Mouse (Mus musculus) G1E-ER4 (cell line): ENCODE data around the gene Mapre3. TPM values are rescaled to one million over a fixed set of nuclear protein-coding genes. Genes with fewer than 3 reads are reported as not detected.

Experiments
- GATA1 ChIP-seq: IDR thresholded peaks from one replicate; pipeline ENCODE4 v1.8.0; 2012; ENCODE audit warnings: low read length, inconsistent platforms
- polyA plus RNA-seq: library from polyadenylated mRNA; stranded (reverse); fragments of >175 nt; gene quantifications from 2 replicates; pipeline ENCODE4 v1.2.3, GENCODE M21; 2012

Gene Mapre3
- polyA plus RNA-seq, 1 experiment = not detected

- TF ChIP-seq GATA1 = no peak
Observed at GRCm38 (mm10) chr5:30863852-30864251, 49.4 kb downstream of the Mapre3 start.

GRCm38 (mm10) chr5:30864322-30864721, 49.9 kb downstream of the Mapre3 start:
- TF ChIP-seq GATA1 = no peak

- TF ChIP-seq GATA1 = no peak
Observed at GRCm38 (mm10) chr5:30866871-30867270, 52.4 kb downstream of the Mapre3 start.

GRCm38 (mm10) chr5:30867712-30868111, 53.3 kb downstream of the Mapre3 start, which contains the start of gene Tmem214:
TSS of gene Tmem214 (plus strand) at chr5:30868012.
- TF ChIP-seq GATA1 = no peak

GRCm38 (mm10) chr5:30868981-30869380, 54.5 kb downstream of the Mapre3 start:
- no peak for TF ChIP-seq GATA1

GRCm38 (mm10) chr5:30869405-30870130, 55.1 kb downstream of the Mapre3 start:
- TF ChIP-seq GATA1 = no peak

- no peak for TF ChIP-seq GATA1
Observed at GRCm38 (mm10) chr5:30870131-30870406, 55.6 kb downstream of the Mapre3 start.

- TF ChIP-seq GATA1 = no peak
Observed at GRCm38 (mm10) chr5:30872574-30872973, 58.1 kb downstream of the Mapre3 start.

- TF ChIP-seq GATA1 = no peak
Observed at GRCm38 (mm10) chr5:30874365-30874764, 59.9 kb downstream of the Mapre3 start.

- TF ChIP-seq GATA1 = no peak
Observed at GRCm38 (mm10) chr5:30878616-30879015, 64.2 kb downstream of the Mapre3 start.

GRCm38 (mm10) chr5:30879347-30879943, 65.0 kb downstream of the Mapre3 start:
- TF ChIP-seq GATA1 = no peak

GRCm38 (mm10) chr5:30886209-30886608, 71.8 kb downstream of the Mapre3 start:
- no peak for TF ChIP-seq GATA1

GRCm38 (mm10) chr5:30886731-30887130, 72.3 kb downstream of the Mapre3 start:
- no peak for TF ChIP-seq GATA1

GRCm38 (mm10) chr5:30887331-30887761, 72.9 kb downstream of the Mapre3 start:
- TF ChIP-seq GATA1 = no peak

- no peak for TF ChIP-seq GATA1
Observed at GRCm38 (mm10) chr5:30887858-30888336, 73.5 kb downstream of the Mapre3 start.

GRCm38 (mm10) chr5:30888337-30889087, 74.1 kb downstream of the Mapre3 start, which contains the start of gene Agbl5:
TSS of gene Agbl5 (plus strand) at chr5:30888694.
- TF ChIP-seq GATA1 = no peak
